Mouse (Mus musculus): Measurements from ENCODE around the gene Hes6. TPM values are rescaled to one million over a fixed set of nuclear protein-coding genes. Genes with fewer than 3 reads are reported as not detected.

The Hes6 gene
- total RNA-seq, 1 experiment from 2014 or later: 11.5 TPM

DNA sequence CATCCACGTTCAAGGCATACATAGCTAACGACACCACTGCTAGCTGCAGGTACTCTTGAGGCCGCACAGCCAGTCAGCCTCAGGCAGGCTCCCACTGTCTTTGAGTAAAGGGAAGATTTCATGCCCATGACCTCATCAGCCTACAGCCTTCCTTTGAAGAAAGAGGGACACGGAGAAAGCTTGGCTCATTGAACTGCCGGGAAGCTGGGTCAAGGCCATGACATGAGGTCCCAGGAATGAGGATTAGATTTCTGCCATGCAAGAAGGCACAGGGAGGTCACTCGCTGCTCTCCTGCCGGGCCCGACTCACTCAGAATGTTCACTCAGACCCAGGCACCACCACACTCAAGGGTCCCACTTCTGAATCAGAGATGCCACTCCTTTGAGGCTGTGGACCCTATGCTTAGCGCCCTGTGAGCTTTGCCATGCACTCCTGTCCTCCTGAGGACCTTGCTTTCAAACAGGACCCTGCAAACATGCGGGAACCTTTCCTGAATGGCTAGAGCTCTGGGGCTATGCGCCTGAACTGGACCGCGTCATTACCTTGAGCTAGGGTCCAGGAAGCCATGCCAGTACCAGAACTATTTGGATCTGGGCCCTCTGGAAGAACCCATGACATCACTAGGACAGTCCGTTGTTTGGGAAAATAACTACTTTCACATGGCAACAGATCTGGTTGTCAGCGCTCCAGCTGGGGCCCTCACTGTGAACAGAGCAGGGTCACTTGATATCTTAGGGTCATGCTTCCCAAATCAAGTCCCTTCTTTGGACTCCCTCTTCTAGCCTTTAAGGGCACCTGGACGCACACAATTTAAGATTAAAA lies 48.8 kb downstream of the Hes6 start:
- ATAC-seq (replicated peaks; ENCODE audit: insufficient number of reproducible peaks, low FRiP score, low TSS enrichment, poor library complexity, severe bottlenecking): no peak

DNA sequence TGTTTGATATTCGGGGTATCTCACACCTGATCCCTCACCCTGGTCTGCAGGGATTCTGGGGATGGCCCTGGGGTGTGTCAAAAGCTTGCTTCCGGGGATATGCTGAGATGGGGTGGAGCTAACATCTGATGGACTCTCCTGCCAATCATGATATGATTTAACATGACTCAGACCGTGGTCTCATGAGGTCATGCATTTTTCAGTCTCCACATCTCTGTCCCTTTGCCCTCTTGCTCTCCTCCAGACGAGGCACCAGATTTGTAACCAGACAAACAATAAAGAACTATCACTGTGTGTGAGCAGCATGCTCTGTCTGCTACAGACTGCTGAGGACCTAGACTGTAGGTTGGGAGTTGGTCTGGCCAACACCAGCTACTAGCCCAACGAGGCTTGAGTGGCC lies 51.7 kb downstream of the Hes6 start:
- ATAC-seq (replicated peaks; ENCODE audit: insufficient number of reproducible peaks, low FRiP score, low TSS enrichment, poor library complexity, severe bottlenecking): no peak

Other genes with a start within 250 kb of the Hes6 start
- gene Ramp1, start 234.2 kb downstream of the Hes6 start, total RNA-seq (2017): 15.7 to 28.1 TPM (median 26.3 TPM) in 3 replicates
- gene Ube2f, start 163.7 kb downstream of the Hes6 start, total RNA-seq (2017): 75.0 to 85.6 TPM (median 83.2 TPM) in 3 replicates
- gene Scly, start 115.7 kb downstream of the Hes6 start, total RNA-seq (2017): 18.4 to 25.4 TPM (median 25.1 TPM) in 3 replicates
- not detected in 3 replicates for gene Espnl, start 92.0 kb downstream of the Hes6 start, total RNA-seq (2017)
- gene Klhl30, start 63.0 kb downstream of the Hes6 start, total RNA-seq (2017): 1.2 to 11.7 TPM (median 3.0 TPM) in 3 replicates
- 0.29 to 0.48 TPM in 2 of 3 replicates, not detected in the other for gene Erfe, start 47.6 kb downstream of the Hes6 start, total RNA-seq (2017)
- 133 to 179 TPM (median 136 TPM) in 3 replicates for gene Ilkap, start 15.2 kb downstream of the Hes6 start, total RNA-seq (2017)
- gene Per2, start 45.3 kb upstream of the Hes6 start, total RNA-seq (2017): 2.8 to 12.0 TPM (median 3.1 TPM) in 3 replicates
- gene Traf3ip1, start 80.6 kb upstream of the Hes6 start, total RNA-seq (2017): 4.4 to 6.2 TPM (median 5.6 TPM) in 3 replicates
- gene Asb1, start 126.5 kb upstream of the Hes6 start, total RNA-seq (2017): 13.9 to 28.9 TPM (median 15.4 TPM) in 3 replicates

Measured in monocyte, adult 5-6 weeks (primary cell).